Mouse (Mus musculus): ENCODE measurements around the gene Zic5. TPM values are rescaled to one million over a fixed set of nuclear protein-coding genes. Genes with fewer than 3 reads are reported as not detected.

Zic5 gene
- polyA plus RNA-seq, 1 experiment from 2014 or later: not detected

DNA sequence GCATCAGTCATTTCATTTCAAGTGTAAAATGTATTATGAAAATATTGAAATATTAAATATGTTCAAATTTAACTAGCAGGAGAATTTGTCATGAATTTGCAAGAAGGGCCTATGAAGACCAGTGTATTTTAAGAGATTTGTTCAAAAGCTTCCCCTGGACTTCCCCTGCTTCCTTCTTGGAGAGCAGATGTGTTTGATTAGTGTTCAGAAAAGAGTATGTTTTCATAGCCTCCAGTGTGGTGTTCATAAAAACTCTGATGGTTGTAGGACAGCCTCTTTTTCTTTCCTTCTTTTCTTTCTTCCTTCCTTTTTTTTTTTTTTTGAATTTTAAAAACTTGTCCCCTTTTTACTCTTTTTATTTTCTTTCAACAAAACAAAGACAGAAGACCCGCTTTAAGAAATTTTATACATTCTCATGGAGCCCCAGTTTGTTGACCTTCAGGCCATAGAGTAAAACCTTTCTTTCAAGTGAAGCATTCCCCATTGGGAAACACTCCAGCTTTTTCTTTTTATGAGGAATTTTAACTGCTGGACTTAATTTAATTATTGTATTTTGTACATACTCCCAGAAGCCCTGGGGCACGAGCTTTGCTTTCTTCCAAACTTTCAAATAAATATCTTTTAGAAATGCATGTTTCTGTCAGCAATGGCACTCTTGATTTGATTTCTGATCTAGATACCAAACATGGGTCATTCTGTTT lies 52.5 kb downstream of the Zic5 start:
- TF ChIP-seq CTCF (IDR thresholded peaks at IDR 0.05; ENCODE audit: low read depth): no peak
- TF ChIP-seq EP300 (IDR thresholded peaks at IDR 0.05; ENCODE audit: low read depth): no peak
- Histone ChIP-seq H3K9ac (replicated peaks) (no peak overlapping the region), H3K9me3 (ENCODE audit: low read length) (no peaks in the 10 kb centered on the region), H3K27ac (ENCODE audit: low read depth) (no peak overlapping the region), H3K27me3 (ENCODE audit: insufficient read depth, low read length) (peaks cover 10% of the 10 kb centered on the region), H3K4me1 (ENCODE audit: insufficient read depth) (no peaks in the 10 kb centered on the region), H3K36me3 (replicated peaks; ENCODE audit: insufficient read depth, low read length) (no peaks in the 10 kb centered on the region), H3K4me2 (ENCODE audit: low read depth, low read length) (no peak overlapping the region), H3K4me3 (ENCODE audit: low read depth, low read length) (no peak overlapping the region)
- DNase-seq (no peak), ATAC-seq (no peak)
- 71% methylated on average over 2 of the region's 2 CpGs for WGBS (ENCODE audit: insufficient replicate concordance)

Other genes starting within 250 kb of the Zic5 start
- gene Gm5089, start 14.6 kb downstream of the Zic5 start, polyA plus RNA-seq (2015; fragmentation: Nextera tagmentation; extraction: Ambion mirVana): not detected in 2 replicates
- gene Zic2, start 9.8 kb upstream of the Zic5 start, polyA plus RNA-seq (2015; fragmentation: Nextera tagmentation; extraction: Ambion mirVana): not detected in 2 replicates
- not detected in 2 replicates for gene Gm10837, start 24.9 kb upstream of the Zic5 start, polyA plus RNA-seq (2015; fragmentation: Nextera tagmentation; extraction: Ambion mirVana)
- 30.3 and 31.3 TPM in 2 replicates for gene Pcca, start 68.6 kb upstream of the Zic5 start, polyA plus RNA-seq (2015; fragmentation: Nextera tagmentation; extraction: Ambion mirVana)

Measured in liver, postnatal 0 days (tissue).